Mouse (Mus musculus) MEL (cell line): ENCODE measurements around the gene Dnah17. TPM values are rescaled to one million over a fixed set of nuclear protein-coding genes. Genes with fewer than 3 reads are reported as not detected.

Experiments
- DNase-seq: peaks from one replicate; pipeline ENCODE4 v3.0.0; 2011; ENCODE audit warnings: low read depth, low spot score
- H3K27ac ChIP-seq: 2 replicates; pipeline ENCODE4 v1.5.1; 2012; ENCODE audit warnings: low read depth, mild to moderate bottlenecking, control low read depth, low read length, moderate library complexity; ENCODE audit not compliant: control insufficient read depth
- H3K27me3 ChIP-seq, 2 experiments: fragments of 150-350 bp in 1 of 2; sonication (generic) in 1 of 2; 2 replicates each; pipeline ENCODE4 v1.6.1; 2012; ENCODE audit warnings: low read length in 2 of 2, mild to moderate bottlenecking in 2 of 2, improper control_type of control experiment in 1 of 2, moderate library complexity in 1 of 2; ENCODE audit not compliant: insufficient read depth in 2 of 2, control insufficient read depth in 1 of 2
- H3K36me3 ChIP-seq, 2 experiments: 2 replicates each; pipeline ENCODE4 v1.6.1; 2012 to 2014; ENCODE audit warnings: low read length in 2 of 2, improper control_type of control experiment in 1 of 2, inconsistent platforms in 1 of 2, mild to moderate bottlenecking in 1 of 2; ENCODE audit not compliant: insufficient read depth in 2 of 2, control insufficient read depth in 1 of 2
- H3K4me1 ChIP-seq, 2 experiments: fragments of 150-350 bp in 1 of 2; sonication (generic) in 1 of 2; 2 replicates each; pipeline ENCODE4 v1.6.1; 2012; ENCODE audit warnings: low read length in 2 of 2, improper control_type of control experiment in 1 of 2, mild to moderate bottlenecking in 1 of 2; ENCODE audit not compliant: insufficient read depth in 2 of 2, control insufficient read depth in 1 of 2
- H3K4me3 ChIP-seq, 2 experiments: fragments of 150-350 bp in 1 of 2; sonication (generic) in 1 of 2; 2 replicates each; pipeline ENCODE4 v1.5.1; 2012; ENCODE audit warnings: low read depth in 2 of 2, low read length in 2 of 2, mild to moderate bottlenecking in 2 of 2, moderate library complexity in 2 of 2, control low read depth in 1 of 2, improper control_type of control experiment in 1 of 2; ENCODE audit not compliant: control insufficient read depth in 1 of 2, insufficient read depth in 1 of 2
- H3K79me2 ChIP-seq: 2 replicates; pipeline ENCODE4 v1.6.1; 2012; ENCODE audit warnings: mild to moderate bottlenecking, low read length, moderate library complexity; ENCODE audit not compliant: control insufficient read depth, poor library complexity, insufficient read depth
- H3K9ac ChIP-seq: 2 replicates; pipeline ENCODE4 v1.6.1; 2012; ENCODE audit warnings: low read depth, mild to moderate bottlenecking, control low read depth, low read length, moderate library complexity; ENCODE audit not compliant: control insufficient read depth, poor library complexity, severe bottlenecking
- H3K9me3 ChIP-seq: fragments of 150-350 bp; sonication (generic); replicated peaks from 2 replicates; pipeline ENCODE4 v1.6.1; 2012; ENCODE audit warnings: mild to moderate bottlenecking, low read length, improper control_type of control experiment, moderate library complexity; ENCODE audit not compliant: insufficient read depth
- BHLHE40 ChIP-seq: IDR thresholded peaks from 2 replicates; pipeline ENCODE4 v1.6.1; 2012; ENCODE audit warnings: low read depth, mild to moderate bottlenecking, inconsistent platforms, low read length, improper control_type of control experiment, borderline replicate concordance
- CHD1 ChIP-seq: IDR thresholded peaks from 2 replicates; pipeline ENCODE4 v1.6.1; 2012; ENCODE audit warnings: low read depth, mild to moderate bottlenecking, inconsistent platforms, low read length, improper control_type of control experiment
- CHD2 ChIP-seq: IDR thresholded peaks from 2 replicates; pipeline ENCODE4 v1.6.1; 2011; ENCODE audit warnings: low read length, improper control_type of control experiment
- CTCF ChIP-seq, 3 experiments: IDR thresholded peaks in 2 of 3; conservative IDR thresholded peaks in 1 of 3; 2 replicates each; pipeline ENCODE4 v1.5.1; 2011 to 2012; ENCODE audit warnings: low read length in 3 of 3, low read depth in 2 of 3, mild to moderate bottlenecking in 2 of 3, improper control_type of control experiment in 1 of 3, inconsistent platforms in 1 of 3, mixed read lengths in 1 of 3, moderate library complexity in 1 of 3; ENCODE audit not compliant: control insufficient read depth in 1 of 3, insufficient read depth in 1 of 3, poor library complexity in 1 of 3, severe bottlenecking in 1 of 3
- E2F4 ChIP-seq: IDR thresholded peaks from 2 replicates; pipeline ENCODE4 v1.6.1; 2011; ENCODE audit warnings: low read depth, low read length, improper control_type of control experiment, borderline replicate concordance
- ELF1 ChIP-seq: IDR thresholded peaks from 2 replicates; pipeline ENCODE4 v1.6.1; 2014; ENCODE audit warnings: low read depth, mild to moderate bottlenecking, inconsistent platforms, low read length, improper control_type of control experiment, moderate library complexity
- EP300 ChIP-seq, 2 experiments: IDR thresholded peaks; 2 replicates each; pipeline ENCODE4 v1.6.1; 2011; ENCODE audit warnings: improper control_type of control experiment in 2 of 2, low read length in 2 of 2, low read depth in 1 of 2, mild to moderate bottlenecking in 1 of 2
- ETS1 ChIP-seq: IDR thresholded peaks from 2 replicates; pipeline ENCODE4 v1.6.1; 2012; ENCODE audit warnings: low read depth, mild to moderate bottlenecking, inconsistent platforms, low read length, improper control_type of control experiment, moderate library complexity
- GABPA ChIP-seq: IDR thresholded peaks from 2 replicates; pipeline ENCODE4 v1.6.1; 2012; ENCODE audit warnings: low read depth, mild to moderate bottlenecking, inconsistent platforms, low read length, improper control_type of control experiment, moderate library complexity
- GATA1 ChIP-seq: IDR thresholded peaks from 2 replicates; pipeline ENCODE4 v1.6.1; 2011; ENCODE audit warnings: low read depth, low read length, improper control_type of control experiment
- HCFC1 ChIP-seq: IDR thresholded peaks from 2 replicates; pipeline ENCODE4 v1.6.1; 2012; ENCODE audit warnings: low read depth, mild to moderate bottlenecking, inconsistent platforms, low read length, improper control_type of control experiment, moderate library complexity
- JUND ChIP-seq: IDR thresholded peaks from 2 replicates; pipeline ENCODE4 v1.6.1; 2011; ENCODE audit warnings: low read depth, mild to moderate bottlenecking, improper control_type of control experiment, low read length
- KAT2A ChIP-seq: conservative IDR thresholded peaks from 2 replicates; pipeline ENCODE4 v1.6.1; 2012; ENCODE audit warnings: low read depth, low read length, improper control_type of control experiment, inconsistent platforms
- MAFK ChIP-seq: IDR thresholded peaks from 2 replicates; pipeline ENCODE4 v1.6.1; 2011; ENCODE audit warnings: low read depth, mild to moderate bottlenecking, low read length, improper control_type of control experiment, borderline replicate concordance
- MAX ChIP-seq: IDR thresholded peaks from 2 replicates; pipeline ENCODE4 v1.6.1; 2011; ENCODE audit warnings: low read length, improper control_type of control experiment
- MAZ ChIP-seq: IDR thresholded peaks from 2 replicates; pipeline ENCODE4 v1.6.1; 2012; ENCODE audit warnings: low read depth, mild to moderate bottlenecking, inconsistent platforms, low read length, improper control_type of control experiment
- MEF2A ChIP-seq: IDR thresholded peaks from 2 replicates; pipeline ENCODE4 v1.6.1; 2014; ENCODE audit warnings: low read depth, mild to moderate bottlenecking, inconsistent platforms, low read length, improper control_type of control experiment; ENCODE audit not compliant: poor library complexity, insufficient replicate concordance, severe bottlenecking; ENCODE audit errors: extremely low read depth
- MXI1 ChIP-seq: IDR thresholded peaks from 2 replicates; pipeline ENCODE4 v1.6.1; 2011; ENCODE audit warnings: mild to moderate bottlenecking, low read depth, low read length, improper control_type of control experiment
- MYB ChIP-seq: IDR thresholded peaks from 2 replicates; pipeline ENCODE4 v1.6.1; 2011; ENCODE audit warnings: mild to moderate bottlenecking, low read depth, low read length, improper control_type of control experiment
- MYC ChIP-seq: IDR thresholded peaks from 2 replicates; pipeline ENCODE4 v1.6.1; 2011; ENCODE audit warnings: low read depth, mild to moderate bottlenecking, low read length, improper control_type of control experiment, moderate library complexity
- NELFE ChIP-seq: IDR thresholded peaks from 2 replicates; pipeline ENCODE4 v1.6.1; 2011; ENCODE audit warnings: low read depth, low read length, improper control_type of control experiment
- NRF1 ChIP-seq: IDR thresholded peaks from 2 replicates; pipeline ENCODE4 v1.6.1; 2014; ENCODE audit warnings: low read depth, mild to moderate bottlenecking, inconsistent platforms, low read length, improper control_type of control experiment, moderate library complexity; ENCODE audit not compliant: poor library complexity, insufficient read depth, severe bottlenecking
- POLR2A ChIP-seq, 2 experiments: IDR thresholded peaks; 2 replicates each; pipeline ENCODE4 v1.6.1; 2011 to 2012; ENCODE audit warnings: low read length in 2 of 2, mild to moderate bottlenecking in 2 of 2, control low read depth in 1 of 2, improper control_type of control experiment in 1 of 2, low read depth in 1 of 2, moderate library complexity in 1 of 2; ENCODE audit not compliant: control insufficient read depth in 1 of 2, insufficient read depth in 1 of 2, poor library complexity in 1 of 2
- POLR2AphosphoS5 ChIP-seq: IDR thresholded peaks from 2 replicates; pipeline ENCODE4 v1.6.1; 2012; ENCODE audit warnings: low read depth, borderline replicate concordance, mild to moderate bottlenecking, inconsistent platforms, low read length, moderate library complexity, mixed read lengths
- RCOR1 ChIP-seq: IDR thresholded peaks from 2 replicates; pipeline ENCODE4 v1.6.1; 2012; ENCODE audit warnings: low read depth, mild to moderate bottlenecking, inconsistent platforms, low read length, improper control_type of control experiment
- SIN3A ChIP-seq: IDR thresholded peaks from 2 replicates; pipeline ENCODE4 v1.6.1; 2012; ENCODE audit warnings: low read length, improper control_type of control experiment, inconsistent platforms
- SMC3 ChIP-seq: IDR thresholded peaks from 2 replicates; pipeline ENCODE4 v1.6.1; 2011; ENCODE audit warnings: low read depth, low read length, improper control_type of control experiment
- TAL1 ChIP-seq: IDR thresholded peaks from 2 replicates; pipeline ENCODE4 v1.6.1; 2012; ENCODE audit warnings: mild to moderate bottlenecking, inconsistent platforms, low read length, moderate library complexity, mixed read lengths
- TBP ChIP-seq: IDR thresholded peaks from 2 replicates; pipeline ENCODE4 v1.8.0; 2011; ENCODE audit warnings: low read depth, low read length, improper control_type of control experiment
- TCF12 ChIP-seq: IDR thresholded peaks from 2 replicates; pipeline ENCODE4 v1.6.1; 2014; ENCODE audit warnings: low read depth, mild to moderate bottlenecking, inconsistent platforms, low read length, improper control_type of control experiment, moderate library complexity
- UBTF ChIP-seq: IDR thresholded peaks from 2 replicates; pipeline ENCODE4 v1.6.1; 2012; ENCODE audit warnings: low read depth, mild to moderate bottlenecking, inconsistent platforms, low read length, improper control_type of control experiment, moderate library complexity, borderline replicate concordance; ENCODE audit not compliant: insufficient read depth
- USF1 ChIP-seq: IDR thresholded peaks from 2 replicates; pipeline ENCODE4 v1.6.1; 2014; ENCODE audit warnings: low read depth, mild to moderate bottlenecking, inconsistent platforms, low read length, improper control_type of control experiment, moderate library complexity
- USF2 ChIP-seq, 2 experiments: IDR thresholded peaks; 2 replicates each; pipeline ENCODE4 v1.6.1; 2011 to 2012; ENCODE audit warnings: improper control_type of control experiment in 2 of 2, low read length in 2 of 2, borderline replicate concordance in 1 of 2, inconsistent platforms in 1 of 2, low read depth in 1 of 2, mild to moderate bottlenecking in 1 of 2; ENCODE audit not compliant: insufficient read depth in 1 of 2
- ZC3H11A ChIP-seq: IDR thresholded peaks from 2 replicates; pipeline ENCODE4 v1.6.1; 2012; ENCODE audit warnings: low read depth, mild to moderate bottlenecking, inconsistent platforms, low read length, improper control_type of control experiment
- ZKSCAN1 ChIP-seq: IDR thresholded peaks from 2 replicates; pipeline ENCODE4 v1.6.1; 2012; ENCODE audit warnings: low read depth, mild to moderate bottlenecking, inconsistent platforms, low read length, improper control_type of control experiment, moderate library complexity
- ZMIZ1 ChIP-seq: IDR thresholded peaks from 2 replicates; pipeline ENCODE4 v1.6.1; 2012; ENCODE audit warnings: low read depth, mild to moderate bottlenecking, inconsistent platforms, low read length, improper control_type of control experiment, moderate library complexity
- ZNF384 ChIP-seq: IDR thresholded peaks from 2 replicates; pipeline ENCODE4 v1.6.1; 2012; ENCODE audit warnings: low read depth, mild to moderate bottlenecking, inconsistent platforms, low read length, improper control_type of control experiment
- polyA plus RNA-seq, 2 experiments: library from polyadenylated mRNA; stranded (reverse) in 1 of 2; unstranded in 1 of 2; fragments of >175 nt in 1 of 2; fragments of >200 nt in 1 of 2; gene quantifications; 2 replicates each; pipeline versions ENCODE4 v1.2.1 to v1.2.4; 2012; ENCODE audit warnings: low replicate concordance in 2 of 2, low read depth in 1 of 2; ENCODE audit not compliant: insufficient read length in 2 of 2, insufficient read depth in 1 of 2, missing spikeins in 1 of 2
- total RNA-seq: library from RNA; depleted of rRNA; stranded (reverse); fragments of 300-350 nt; gene quantifications from 2 replicates; pipeline ENCODE4 v1.2.3, GENCODE M21; 2012

Gene Dnah17
- total and polyA plus RNA-seq, 3 experiments, result 0.04 to 0.21 TPM; not detected in 1

DNA sequence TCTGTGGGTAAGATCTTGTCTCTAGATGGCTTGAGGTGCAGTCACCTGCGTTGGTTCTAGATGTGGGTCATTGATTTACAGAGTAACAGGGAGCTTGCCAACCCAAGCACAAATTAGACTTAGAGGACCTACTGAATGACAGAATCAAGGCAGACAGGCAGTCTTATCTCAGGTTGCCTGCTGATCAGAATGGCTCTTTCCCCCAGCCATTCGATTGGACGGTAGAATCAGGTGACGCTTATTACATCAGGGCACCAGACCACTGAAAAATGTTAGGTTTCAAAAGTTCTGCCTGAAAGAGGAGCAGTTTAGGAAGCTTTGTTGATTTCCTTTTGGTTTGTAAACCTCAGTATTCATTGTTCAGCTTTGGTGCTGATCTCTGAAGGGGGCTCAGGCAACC is 142.5 kb downstream of the Dnah17 start:
- peaks cover 63% of the 10 kb centered on the region for H3K79me2 ChIP-seq
- peaks cover 2 to 8% of the 10 kb centered on the region in 2 experiments; a peak in 3 of 4 replicates for H3K27me3 ChIP-seq
- H3K27ac ChIP-seq, result peak overlapping the region; percentile 62
- H3K4me1 ChIP-seq, result peaks cover 13 to 49% of the 10 kb centered on the region in 2 experiments
- no peaks in the 10 kb centered on the region for H3K9me3 ChIP-seq
- peak; percentile 91 for DNase-seq
- H3K9ac ChIP-seq, result peak overlapping the region; percentile 89
- H3K36me3 ChIP-seq, result peaks cover 0 to 36% of the 10 kb centered on the region in 2 experiments; a peak in 2 of 4 replicates
- peak overlapping the region; percentile 91 to 98 for H3K4me3 ChIP-seq
- TF ChIP-seq NELFE (no peak; the same call in none of the 2 replicates), RCOR1 (no peak), MAFK (no peak), ZNF384 (no peak), ZC3H11A (no peak), SIN3A (peak; percentile 81), TCF12 (peak; percentile 51), USF1 (peak; percentile 97), NRF1 (no peak), GABPA (no peak), USF2 (IDR thresholded peaks at IDR 0.05; ENCODE audit: borderline replicate concordance in 1 of 2, insufficient read depth in 1 of 2, low read depth in 1 of 2, low read length in 2 of 2) (peak in 1 of 2 experiments; percentile 86; a peak in 2 of 4 replicates), KAT2A (no peak), POLR2A (IDR thresholded peaks at IDR 0.05; ENCODE audit: control insufficient read depth in 1 of 2, insufficient read depth in 1 of 2, low read depth in 1 of 2, low read length in 2 of 2, poor library complexity in 1 of 2) (peak in 1 of 2 experiments; percentile 60; a peak in 2 of 4 replicates), E2F4 (no peak), HCFC1 (no peak), BHLHE40 (no peak), TBP (peak; percentile 51; the same call in 1 of the 2 replicates), CHD1 (0 out of 2 replicates have a peak, but pooled peaks have one; percentile 10), MYC (no peak), SMC3 (no peak), JUND (no peak), ETS1 (peak; percentile 84), MAZ (no peak), CHD2 (no peak), GATA1 (peak; percentile 87), TAL1 (peak; percentile 58), UBTF (no peak), POLR2AphosphoS5 (no peak), MYB (no peak), ZMIZ1 (no peak; the same call in 1 of the 2 replicates), CTCF (IDR thresholded peaks at IDR 0.05 in 2 of 3, conservative IDR thresholded peaks at IDR 0.05 in 1 of 3; ENCODE audit: control insufficient read depth in 1 of 3, insufficient read depth in 1 of 3, low read depth in 2 of 3, low read length in 3 of 3, poor library complexity in 1 of 3, severe bottlenecking in 1 of 3) (no peak), MAX (peak; percentile 13), MXI1 (no peak), ZKSCAN1 (no peak), EP300 (IDR thresholded peaks at IDR 0.05; ENCODE audit: low read depth in 1 of 2, low read length in 2 of 2) (no peak), ELF1 (no peak), MEF2A (no peak)
